Mouse (Mus musculus) forebrain, embryonic 14.5 days (tissue): ENCODE measurements around the gene Sdhaf3. TPM values are rescaled to one million over a fixed set of nuclear protein-coding genes. Genes with fewer than 3 reads are reported as not detected.
A peak's percentile ranks its signal among the peaks of the same experiment; 100 is the strongest.
"Not testable (repeated sequence)": the region's sequence is repeated elsewhere in the genome, so short reads cannot be mapped to it uniquely, and the experiment has no call there.

Source experiments
- ATAC-seq: fragments of 200-750 bp; cut with Nextera tagmentation; 2 replicates; pipeline ENCODE4 v1.8.0; 2017; ENCODE audit warnings: mild to moderate bottlenecking, moderate library complexity
- DNase-seq: peaks from one replicate; pipeline ENCODE4 v3.0.0-alpha.2; 2015; ENCODE audit warnings: low spot score
- H3K27ac ChIP-seq: fragments of 300-500 bp; sonication (generic); 2 replicates; pipeline ENCODE4 v1.5.1; 2014; ENCODE audit warnings: low read depth, mild to moderate bottlenecking, control low read depth, low read length, moderate library complexity
- H3K27me3 ChIP-seq: fragments of 300-500 bp; sonication (generic); replicated peaks from 2 replicates; pipeline ENCODE4 v1.6.1; 2014; ENCODE audit warnings: low read length, control low read depth, mixed read lengths; ENCODE audit not compliant: control insufficient read depth, insufficient read depth
- H3K36me3 ChIP-seq: fragments of 300-500 bp; sonication (generic); 2 replicates; pipeline ENCODE4 v1.6.1; 2014; ENCODE audit warnings: low read length, control low read depth; ENCODE audit not compliant: control insufficient read depth, insufficient read depth
- H3K4me1 ChIP-seq: fragments of 300-500 bp; sonication (generic); 2 replicates; pipeline ENCODE4 v1.6.1; 2014; ENCODE audit warnings: antibody characterized with exemption, low read length, control low read depth; ENCODE audit not compliant: control insufficient read depth, insufficient read depth
- H3K4me2 ChIP-seq: fragments of 300-500 bp; sonication (generic); 2 replicates; pipeline ENCODE4 v1.6.1; 2014; ENCODE audit warnings: mild to moderate bottlenecking, control low read depth, low read length
- H3K4me3 ChIP-seq: fragments of 300-500 bp; sonication (generic); 2 replicates; pipeline ENCODE4 v1.5.1; 2014; ENCODE audit warnings: low read depth, low read length, control low read depth
- H3K9ac ChIP-seq: fragments of 300-500 bp; sonication (generic); 2 replicates; pipeline ENCODE4 v1.6.1; 2014; ENCODE audit warnings: mild to moderate bottlenecking, low read length, control low read depth, moderate library complexity
- H3K9me3 ChIP-seq: fragments of 300-500 bp; sonication (generic); replicated peaks from 2 replicates; pipeline ENCODE4 v1.6.1; 2016; ENCODE audit warnings: low read length, control low read depth, mixed read lengths; ENCODE audit not compliant: control insufficient read depth
- WGBS: fragments of 180-500 bp; shearing (Covaris S2); extraction: QIAGEN DNeasy Blood & Tissue Kit; methylation state at CpG from one replicate; pipeline ENCODE4 v1.1.7; 2014; 5-methylcytosine and 5-hydroxymethylcytosine counted together
- polyA plus RNA-seq: library from polyadenylated mRNA; unstranded; fragments of >200 nt; fragmentation: Nextera tagmentation; extraction: Ambion mirVana; gene quantifications from 2 replicates; pipeline ENCODE4 v1.2.1, GENCODE M21; 2014

The Sdhaf3 gene
- polyA plus RNA-seq, 1 experiment from 2014 or later: 7.4 TPM

DNA sequence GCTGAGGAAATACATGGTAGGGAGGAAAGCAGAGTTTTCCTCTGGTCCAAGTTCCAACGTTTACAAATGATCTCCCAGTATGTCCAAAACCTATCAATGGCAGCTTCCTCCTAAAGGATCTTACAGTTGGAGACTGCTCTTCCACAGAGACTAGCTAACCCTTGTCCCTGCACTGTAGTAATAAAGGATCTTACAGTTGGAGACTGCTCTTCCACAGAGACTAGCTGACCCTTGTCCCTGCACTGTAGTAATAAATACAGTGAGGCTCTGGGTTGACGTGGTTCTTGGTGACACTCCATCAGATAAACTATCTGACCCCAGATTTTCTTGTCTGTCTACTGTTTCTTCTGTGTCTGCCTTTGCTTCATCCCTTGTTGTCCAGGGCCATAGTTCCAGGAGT lies 15.0 kb upstream of the Sdhaf3 start:
- Histone ChIP-seq H3K36me3 (no peaks in the 10 kb centered on the region), H3K9ac (no peak overlapping the region), H3K4me3 (no peak overlapping the region), H3K27ac (no peak overlapping the region), H3K9me3 (no peaks in the 10 kb centered on the region), H3K4me1 (no peaks in the 10 kb centered on the region), H3K27me3 (no peaks in the 10 kb centered on the region), H3K4me2 (no peak overlapping the region)
- WGBS: 62% methylated on average over 2 of the region's 2 CpGs
- no peak for DNase-seq
- ATAC-seq: no peak

DNA sequence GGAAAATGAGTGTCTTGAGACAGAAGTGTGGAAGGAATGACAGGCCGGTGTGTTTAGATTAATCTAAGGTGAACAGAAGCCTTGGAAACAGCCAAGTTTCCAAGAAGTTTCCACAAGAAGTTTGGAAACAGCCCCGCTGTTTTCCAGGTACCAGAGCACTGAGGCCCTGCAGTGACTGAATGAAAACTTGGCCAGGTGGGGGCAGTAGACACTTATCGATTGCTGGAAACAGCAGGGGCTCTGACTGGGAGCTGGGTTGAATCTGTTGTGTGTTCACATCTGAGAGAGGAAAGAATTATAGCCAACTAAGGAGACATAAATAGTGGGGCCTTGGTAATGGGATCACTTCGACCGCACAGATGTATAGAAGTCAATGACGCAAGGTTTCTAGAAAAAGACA lies 13.0 kb upstream of the Sdhaf3 start:
- no peak overlapping the region for H3K27ac ChIP-seq
- H3K9ac ChIP-seq: no peak overlapping the region
- 55% methylated on average over 6 of the region's 6 CpGs for WGBS
- no peaks in the 10 kb centered on the region for H3K4me1 ChIP-seq
- peak; percentile 23 for DNase-seq
- no peaks in the 10 kb centered on the region for H3K27me3 ChIP-seq
- ATAC-seq: no peak
- no peak overlapping the region for H3K4me2 ChIP-seq
- no peaks in the 10 kb centered on the region for H3K36me3 ChIP-seq
- H3K9me3 ChIP-seq: no peaks in the 10 kb centered on the region
- no peak overlapping the region for H3K4me3 ChIP-seq

DNA sequence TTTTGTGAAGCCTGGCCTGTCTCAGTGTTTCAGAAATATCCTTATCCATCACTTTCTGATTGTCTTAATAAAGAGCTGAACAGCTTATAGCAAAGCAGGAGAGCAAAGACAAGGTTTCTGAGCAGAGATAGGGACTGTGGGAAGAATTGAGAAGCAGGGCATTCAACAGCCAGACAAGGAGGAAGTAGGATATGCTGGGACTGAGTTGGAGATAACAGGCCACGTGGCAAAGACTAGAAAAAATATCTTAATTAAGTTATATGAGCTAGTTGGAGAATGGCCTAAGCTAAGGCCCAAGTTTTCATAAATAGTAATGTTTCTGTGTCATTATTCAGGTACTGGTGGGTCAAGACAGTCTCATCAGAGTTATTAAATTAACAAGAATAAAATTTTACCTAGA lies 8.2 kb upstream of the Sdhaf3 start:
- ATAC-seq (no peak), DNase-seq (no peak)
- H3K36me3 ChIP-seq: no peaks in the 10 kb centered on the region
- H3K4me1 ChIP-seq: no peaks in the 10 kb centered on the region
- 33% methylated on average over 1 of the region's 1 CpGs for WGBS
- H3K27me3 ChIP-seq: 0 out of 2 replicates have a peak, but pooled peaks cover 5% of the 10 kb centered on the region
- no peaks in the 10 kb centered on the region for H3K9me3 ChIP-seq
- no peak overlapping the region for H3K27ac ChIP-seq
- H3K4me3 ChIP-seq: no peak overlapping the region
- H3K4me2 ChIP-seq: no peak overlapping the region
- no peak overlapping the region for H3K9ac ChIP-seq

DNA sequence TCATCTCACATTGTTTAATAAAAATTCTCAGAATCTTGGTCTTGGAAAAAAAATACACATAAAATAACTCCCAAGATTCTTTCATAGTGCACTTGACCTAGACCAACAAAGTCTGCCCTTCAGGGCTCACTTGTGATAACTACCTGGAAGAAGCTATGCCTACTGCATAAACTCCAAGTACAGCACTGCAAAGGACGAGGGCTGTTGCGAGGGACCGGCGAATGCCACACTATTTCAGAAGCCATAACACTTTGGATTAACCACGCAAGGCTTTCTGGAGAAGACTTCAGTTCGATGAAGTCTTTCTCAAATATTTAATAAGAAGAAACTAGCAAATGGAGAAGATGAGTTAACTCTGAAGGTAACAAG lies 425 bp upstream of the Sdhaf3 start:
- H3K4me2 ChIP-seq: peak overlapping the region; percentile 60
- ATAC-seq (peak; percentile 44), DNase-seq (no peak)
- peak overlapping the region; percentile 67 for H3K4me3 ChIP-seq
- no peaks in the 10 kb centered on the region for H3K36me3 ChIP-seq
- H3K27ac ChIP-seq: no peak overlapping the region
- WGBS: 40% methylated on average over 6 of the region's 6 CpGs
- H3K9ac ChIP-seq: peak overlapping the region; percentile 49; the same call in 1 of the 2 replicates
- no peaks in the 10 kb centered on the region for H3K9me3 ChIP-seq
- H3K27me3 ChIP-seq: 0 out of 2 replicates have a peak, but pooled peaks cover 5% of the 10 kb centered on the region
- peaks cover 4% of the 10 kb centered on the region; the same call in 1 of the 2 replicates for H3K4me1 ChIP-seq

DNA sequence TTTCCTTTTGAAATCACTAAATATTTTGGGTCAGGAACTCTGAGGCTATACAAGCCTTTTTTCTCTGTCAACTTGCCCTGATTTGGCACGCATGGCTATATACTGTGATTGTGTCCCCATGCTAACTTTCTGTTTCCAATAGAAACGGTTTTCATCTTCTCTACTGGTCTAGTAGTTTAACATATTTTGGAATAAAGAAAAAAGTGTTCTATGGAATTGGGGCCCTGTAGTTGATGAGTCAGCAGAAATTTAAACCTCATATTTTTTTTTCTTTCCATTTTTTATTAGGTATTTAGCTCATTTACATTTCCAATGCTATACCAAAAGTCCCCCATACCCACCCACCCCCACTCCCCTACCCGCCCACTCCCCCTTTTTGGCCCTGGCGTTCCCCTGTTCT lies 3.4 kb downstream of the Sdhaf3 start:
- not testable (repeated sequence) for H3K4me2 ChIP-seq, H3K27me3 ChIP-seq, H3K36me3 ChIP-seq, ATAC-seq, H3K27ac ChIP-seq, H3K9me3 ChIP-seq, DNase-seq, H3K4me3 ChIP-seq, H3K9ac ChIP-seq, H3K4me1 ChIP-seq
- WGBS: 91% methylated on average over 2 of the region's 4 CpGs

DNA sequence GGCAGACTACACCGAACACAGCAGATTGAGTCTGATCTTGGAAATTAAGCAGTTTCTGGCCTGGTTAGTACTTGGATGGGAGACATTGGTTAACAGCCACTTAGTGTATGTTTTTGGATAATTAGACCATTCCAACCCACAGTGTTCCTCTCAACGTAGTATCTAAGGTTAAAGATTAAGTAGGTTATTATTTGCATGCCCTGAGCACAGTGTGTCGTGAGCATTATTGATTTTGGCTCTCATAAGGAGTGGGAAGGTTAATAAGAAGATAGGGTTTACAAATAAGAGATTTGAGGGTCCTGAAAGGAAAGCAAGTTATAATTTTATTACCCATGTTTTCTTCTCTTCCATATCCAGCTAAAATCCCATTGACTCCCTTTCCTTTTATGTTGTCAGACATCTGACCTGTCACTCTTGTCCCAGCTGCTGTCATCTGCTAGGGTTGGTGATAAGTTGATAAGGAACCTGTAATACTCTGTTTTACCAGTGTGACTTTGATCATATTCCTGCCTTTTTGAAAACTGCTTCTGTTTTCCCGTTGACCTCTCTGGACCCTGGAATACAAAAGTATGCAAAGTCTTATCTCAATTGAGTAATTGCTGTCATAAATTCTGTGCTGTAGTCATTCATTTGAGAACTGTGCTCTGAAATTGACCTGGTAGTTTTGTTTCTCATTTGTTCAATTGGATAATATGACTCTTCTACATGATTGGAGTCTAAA lies 41.6 kb downstream of the Sdhaf3 start:
- H3K9me3 ChIP-seq: no peaks in the 10 kb centered on the region
- 90% methylated on average over 4 of the region's 4 CpGs for WGBS
- no peaks in the 10 kb centered on the region for H3K36me3 ChIP-seq
- H3K27ac ChIP-seq: no peak overlapping the region
- no peaks in the 10 kb centered on the region for H3K27me3 ChIP-seq
- H3K9ac ChIP-seq: no peak overlapping the region
- DNase-seq (no peak), ATAC-seq (no peak)
- H3K4me1 ChIP-seq: no peaks in the 10 kb centered on the region
- no peak overlapping the region for H3K4me2 ChIP-seq
- no peak overlapping the region for H3K4me3 ChIP-seq

DNA sequence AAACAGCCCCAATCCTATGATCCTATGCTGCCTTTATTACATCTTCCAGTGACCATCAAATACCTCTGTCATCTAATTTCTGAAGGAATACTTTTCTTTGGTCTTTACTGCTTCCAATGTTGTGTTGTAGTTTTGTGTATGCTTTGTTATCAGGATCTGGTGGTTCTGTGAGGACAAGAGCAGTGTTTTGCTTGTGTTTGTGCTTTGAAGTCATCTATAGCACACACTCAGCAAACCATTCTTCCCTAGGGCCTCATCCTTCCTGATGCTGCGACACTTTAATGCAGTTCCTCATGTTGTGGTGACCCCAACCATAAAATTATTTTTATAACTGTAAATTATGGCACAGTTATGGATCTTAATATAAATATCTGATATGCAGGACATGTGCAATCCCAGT lies 42.2 kb downstream of the Sdhaf3 start:
- Histone ChIP-seq H3K4me2 (no peak overlapping the region), H3K9me3 (no peaks in the 10 kb centered on the region), H3K27ac (no peak overlapping the region), H3K36me3 (no peaks in the 10 kb centered on the region), H3K4me1 (no peaks in the 10 kb centered on the region), H3K9ac (no peak overlapping the region), H3K4me3 (no peak overlapping the region), H3K27me3 (no peaks in the 10 kb centered on the region)
- ATAC-seq: no peak
- DNase-seq: no peak
- WGBS: 94% methylated on average over 1 of the region's 1 CpGs

DNA sequence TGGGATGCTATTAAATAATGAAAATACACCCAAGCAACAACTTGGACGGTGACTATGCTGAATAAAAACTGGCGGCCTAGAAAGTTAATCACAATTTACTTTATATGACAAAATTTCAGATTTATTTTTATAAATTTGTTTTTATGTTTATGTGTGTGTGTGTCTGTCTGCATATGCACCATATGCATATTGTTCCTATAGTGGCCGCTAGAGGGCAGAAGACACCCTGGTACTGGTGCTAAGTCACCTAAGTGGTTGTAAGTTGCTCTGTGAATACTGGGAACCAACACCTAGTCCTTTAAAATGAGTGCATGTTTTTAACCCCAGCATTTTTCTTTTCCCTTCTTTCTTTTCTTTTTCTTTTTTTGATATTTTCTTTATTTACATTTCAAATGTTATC lies 43.2 kb downstream of the Sdhaf3 start:
- 88% methylated on average over 3 of the region's 3 CpGs for WGBS
- no peak overlapping the region for H3K4me2 ChIP-seq
- DNase-seq (no peak), ATAC-seq (no peak)
- H3K9me3 ChIP-seq: no peaks in the 10 kb centered on the region
- H3K4me3 ChIP-seq: no peak overlapping the region
- no peak overlapping the region for H3K9ac ChIP-seq
- H3K27ac ChIP-seq: no peak overlapping the region
- no peaks in the 10 kb centered on the region for H3K27me3 ChIP-seq
- H3K4me1 ChIP-seq: no peaks in the 10 kb centered on the region
- H3K36me3 ChIP-seq: no peaks in the 10 kb centered on the region

DNA sequence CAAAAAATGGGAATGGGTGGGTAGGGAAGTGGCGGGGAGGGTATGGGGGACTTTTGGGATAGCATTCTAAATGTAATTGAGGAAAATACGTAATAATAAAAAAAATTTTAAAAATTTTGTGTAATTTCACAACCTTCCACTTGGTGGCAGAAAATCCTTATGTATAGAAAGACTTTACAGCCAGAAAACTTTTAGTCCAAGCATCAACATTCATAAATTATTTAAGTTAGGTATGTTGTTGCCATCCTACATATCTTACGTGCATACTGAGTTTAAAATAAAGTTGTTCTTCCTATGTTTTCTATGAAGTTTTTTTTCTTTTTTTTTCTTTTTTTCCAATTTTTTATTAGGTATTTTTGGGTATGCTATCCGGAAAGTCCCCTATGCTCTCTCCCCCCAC lies 47.3 kb downstream of the Sdhaf3 start:
- H3K4me3 ChIP-seq: no peak overlapping the region
- no peaks in the 10 kb centered on the region for H3K9me3 ChIP-seq
- H3K9ac ChIP-seq: no peak overlapping the region
- no peaks in the 10 kb centered on the region for H3K36me3 ChIP-seq
- DNase-seq: peak; percentile 60
- 71% methylated on average over 4 of the region's 4 CpGs for WGBS
- H3K4me2 ChIP-seq: no peak overlapping the region
- no peaks in the 10 kb centered on the region for H3K27me3 ChIP-seq
- H3K27ac ChIP-seq: no peak overlapping the region
- no peaks in the 10 kb centered on the region for H3K4me1 ChIP-seq
- no peak for ATAC-seq
